Mouse (Mus musculus) layer of hippocampus, postnatal 10 days (tissue): ENCODE results near the gene Megf6. TPM values are rescaled to one million over a fixed set of nuclear protein-coding genes. Genes with fewer than 3 reads are reported as not detected.

Source experiments
- total RNA-seq, 2 experiments: library from RNA; stranded (reverse); gene quantifications; 2 replicates each; pipeline ENCODE4 v1.2.3; 2021

The Megf6 gene
- total RNA-seq, 2 experiments from 2014 or later, result 11.4 to 11.6 TPM

Other genes starting within 250 kb of the Megf6 start
- gene A430005L14Rik, start 213.5 kb upstream of the Megf6 start, total RNA-seq, result 10 to 100 TPM; 16.3 to 17.1 TPM
- gene Dffb, start 195.6 kb upstream of the Megf6 start, total RNA-seq, result 10 to 100 TPM; 12.0 to 14.6 TPM
- 10 to 100 TPM; 26.9 to 27.6 TPM for gene Cep104, start 195.5 kb upstream of the Megf6 start, total RNA-seq
- gene Lrrc47, start 159.0 kb upstream of the Megf6 start, total RNA-seq, result 10 to 100 TPM; 57.3 to 64.8 TPM
- 1 to 10 TPM; 3.4 to 5.8 TPM for gene Smim1, start 144.5 kb upstream of the Megf6 start, total RNA-seq
- 1 to 10 TPM; 1.4 to 2.3 TPM for gene Ccdc27, start 128.1 kb upstream of the Megf6 start, total RNA-seq
- gene Trp73, start 30.5 kb upstream of the Megf6 start, total RNA-seq, result 1 to 10 TPM; 4.7 to 5.2 TPM
- 10 to 100 TPM; 27.3 to 33.0 TPM for gene Wrap73, start 28.4 kb upstream of the Megf6 start, total RNA-seq
- 100 to 1,000 TPM; 135 to 141 TPM for gene Tprgl, start 10.1 kb upstream of the Megf6 start, total RNA-seq
- under 1 TPM in 1 of 2 experiments, not detected in 1; 0.41 TPM for gene Arhgef16, start 130.9 kb downstream of the Megf6 start, total RNA-seq
- under 1 TPM in 1 of 2 experiments, not detected in 1; 0.40 TPM for gene B230104I21Rik, start 165.4 kb downstream of the Megf6 start, total RNA-seq